Mouse (Mus musculus) kidney, postnatal 0 days (tissue): ENCODE data around the gene Tssk2. TPM values are rescaled to one million over a fixed set of nuclear protein-coding genes. Genes with fewer than 3 reads are reported as not detected.

Experiments
- ATAC-seq: fragments of 200-750 bp; cut with Nextera tagmentation; replicated peaks from 2 replicates; pipeline ENCODE4 v1.8.0; 2017; ENCODE audit warnings: low read depth, moderate number of reproducible peaks, moderate TSS enrichment, moderate library complexity; ENCODE audit not compliant: low FRiP score
- DNase-seq: peaks from one replicate; pipeline ENCODE4 v3.0.0-alpha.2; 2016; ENCODE audit warnings: low spot score
- H3K27ac ChIP-seq: fragments of 300-500 bp; sonication (generic); 2 replicates; pipeline ENCODE4 v1.5.1; 2014; ENCODE audit warnings: mild to moderate bottlenecking
- H3K27me3 ChIP-seq: fragments of 300-500 bp; sonication (generic); 2 replicates; pipeline ENCODE4 v1.6.1; 2014; ENCODE audit warnings: low read length, mixed read lengths; ENCODE audit not compliant: insufficient read depth
- H3K36me3 ChIP-seq: fragments of 300-500 bp; sonication (generic); 2 replicates; pipeline ENCODE4 v1.6.1; 2014; ENCODE audit warnings: low read length, mixed read lengths; ENCODE audit not compliant: insufficient read depth
- H3K4me1 ChIP-seq: fragments of 300-500 bp; sonication (generic); replicated peaks from 2 replicates; pipeline ENCODE4 v1.6.1; 2014; ENCODE audit warnings: antibody characterized with exemption, low read length, mixed read lengths; ENCODE audit not compliant: insufficient read depth
- H3K4me2 ChIP-seq: fragments of 300-500 bp; sonication (generic); 2 replicates; pipeline ENCODE4 v1.6.1; 2014; ENCODE audit warnings: mild to moderate bottlenecking, low read length, moderate library complexity, mixed read lengths
- H3K4me3 ChIP-seq: fragments of 300-500 bp; sonication (generic); replicated peaks from 2 replicates; pipeline ENCODE4 v1.5.1; 2014; ENCODE audit warnings: low read depth, low read length
- H3K9ac ChIP-seq: fragments of 300-500 bp; sonication (generic); 2 replicates; pipeline ENCODE4 v1.6.1; 2014; ENCODE audit warnings: low read depth, low read length
- H3K9me3 ChIP-seq: fragments of 300-500 bp; sonication (generic); replicated peaks from 2 replicates; pipeline ENCODE4 v1.6.1; 2016; ENCODE audit warnings: low read length, inconsistent platforms, mixed read lengths
- CTCF ChIP-seq: IDR thresholded peaks from 2 replicates; pipeline ENCODE4 v1.5.1; 2016; ENCODE audit warnings: antibody characterized with exemption, low read depth, mild to moderate bottlenecking, moderate library complexity
- WGBS: fragments of 180-500 bp; shearing (Covaris S2); extraction: QIAGEN DNeasy Blood & Tissue Kit; methylation state at CpG from one replicate; pipeline ENCODE4 v1.1.7; 2014; 5-methylcytosine and 5-hydroxymethylcytosine counted together
- polyA plus RNA-seq: library from polyadenylated mRNA; unstranded; fragments of >200 nt; fragmentation: Nextera tagmentation; extraction: Ambion mirVana; gene quantifications from 2 replicates; pipeline ENCODE4 v1.2.1, GENCODE M21; 2015

Tssk2 gene
- polyA plus RNA-seq, 1 experiment from 2014 or later, result not detected

DNA sequence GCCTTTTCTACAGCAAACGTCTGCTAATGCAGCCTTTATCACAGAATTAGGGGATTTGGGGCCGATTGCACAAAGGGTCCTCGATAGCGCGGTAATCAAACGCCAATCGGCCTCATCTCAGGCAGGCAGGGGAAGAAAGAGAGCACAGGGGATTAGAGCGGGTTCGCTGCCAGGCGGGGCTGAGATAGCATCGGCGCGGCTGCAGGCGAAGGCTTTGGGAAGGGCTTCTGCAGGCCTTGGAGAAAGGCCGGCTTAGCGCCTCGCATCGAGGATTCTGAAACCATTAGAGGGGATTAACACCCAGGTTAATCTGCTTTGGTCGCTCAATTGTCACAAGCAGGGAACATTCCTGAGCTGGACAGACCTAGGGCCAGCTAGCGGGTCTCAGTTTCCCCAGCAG lies 22.1 kb downstream of the Tssk2 start:
- Histone ChIP-seq H3K36me3 (0 out of 2 replicates have a peak, but pooled peaks cover 6% of the 10 kb centered on the region), H3K9me3 (no peaks in the 10 kb centered on the region), H3K4me3 (no peak overlapping the region), H3K9ac (peak overlapping the region; percentile 52; the same call in 1 of the 2 replicates), H3K27me3 (peaks cover 26% of the 10 kb centered on the region), H3K27ac (no peak overlapping the region), H3K4me1 (peaks cover 16% of the 10 kb centered on the region; the same call in 1 of the 2 replicates), H3K4me2 (peak overlapping the region; percentile 83; the same call in 1 of the 2 replicates)
- DNase-seq, result no peak
- ATAC-seq, result no peak
- no peak for TF ChIP-seq CTCF
- 13% methylated on average over 20 of the region's 20 CpGs for WGBS

DNA sequence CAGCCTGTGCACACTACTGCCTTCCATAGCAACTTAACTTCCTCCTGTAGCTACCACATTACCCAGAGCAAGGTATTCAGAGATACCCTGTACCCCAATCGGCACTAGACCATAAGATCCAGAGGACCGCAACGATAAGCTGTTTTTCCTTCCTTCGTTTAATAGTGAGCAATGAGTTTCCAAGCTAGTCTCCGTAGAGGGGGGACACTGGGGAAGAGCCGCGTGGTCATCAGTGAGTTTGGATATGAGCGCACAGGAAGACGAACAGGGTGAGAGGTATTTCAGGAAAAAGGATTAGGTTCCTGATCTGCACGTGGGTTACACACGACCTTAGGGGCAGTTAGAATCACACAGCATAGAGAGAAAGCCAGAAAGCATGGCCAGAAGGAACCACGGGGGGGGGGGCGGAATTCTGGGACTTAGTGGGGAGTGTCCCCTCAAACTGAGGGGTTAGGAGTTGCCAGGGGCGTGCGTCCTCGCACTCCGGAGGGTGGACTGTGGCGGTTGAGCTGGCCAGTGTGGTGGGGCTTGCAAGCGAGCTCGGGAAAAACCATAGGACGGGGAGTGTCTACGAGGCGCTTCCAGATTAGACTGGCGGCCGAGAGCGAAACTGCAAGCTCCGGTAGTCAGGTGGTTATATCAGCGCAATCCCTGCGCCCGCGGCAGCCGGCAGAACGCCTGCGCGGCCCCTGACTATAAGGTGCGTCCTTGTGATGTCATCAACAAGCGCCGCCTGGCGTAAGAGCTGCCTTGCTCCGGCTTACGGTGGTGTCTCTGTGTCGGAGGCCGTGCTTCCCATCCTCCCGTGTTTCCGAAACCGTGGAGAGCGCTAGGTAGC lies 23.1 kb downstream of the Tssk2 start:
- 2% methylated on average over 47 of the region's 47 CpGs for WGBS
- H3K9ac ChIP-seq, result peak overlapping the region; percentile 73
- peak overlapping the region; percentile 61 for H3K4me3 ChIP-seq
- ATAC-seq, result peak; percentile 98
- H3K9me3 ChIP-seq, result no peaks in the 10 kb centered on the region
- 0 out of 2 replicates have a peak, but pooled peaks cover 6% of the 10 kb centered on the region for H3K36me3 ChIP-seq
- peaks cover 17% of the 10 kb centered on the region for H3K27me3 ChIP-seq
- H3K27ac ChIP-seq, result peak overlapping the region; percentile 81
- peak; percentile 64 for TF ChIP-seq CTCF
- H3K4me1 ChIP-seq, result peaks cover 16% of the 10 kb centered on the region; the same call in 1 of the 2 replicates
- peak; percentile 99 for DNase-seq
- H3K4me2 ChIP-seq, result peak overlapping the region; percentile 83

DNA sequence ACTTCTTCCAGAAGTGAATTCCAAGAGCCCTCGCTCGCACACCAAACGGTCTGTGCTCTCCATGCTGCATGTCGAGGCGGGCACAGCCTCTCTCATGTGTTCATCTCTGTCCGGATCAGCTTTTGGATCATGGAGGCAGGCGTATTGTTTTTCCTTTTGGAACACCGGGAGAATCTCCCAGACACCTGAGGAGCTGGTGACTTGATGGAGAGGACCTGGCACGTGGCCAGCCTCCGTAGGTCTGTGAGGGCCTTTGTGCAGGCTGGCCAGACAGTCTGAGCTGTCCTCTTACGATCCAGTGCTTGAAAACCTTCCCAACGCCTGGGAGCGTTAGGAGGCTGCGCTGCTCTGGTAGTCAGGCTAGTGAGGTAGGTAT lies 23.7 kb downstream of the Tssk2 start:
- ATAC-seq, result no peak
- peaks cover 12% of the 10 kb centered on the region for H3K27me3 ChIP-seq
- WGBS, result under 1% methylated on average over 14 of the region's 14 CpGs

DNA sequence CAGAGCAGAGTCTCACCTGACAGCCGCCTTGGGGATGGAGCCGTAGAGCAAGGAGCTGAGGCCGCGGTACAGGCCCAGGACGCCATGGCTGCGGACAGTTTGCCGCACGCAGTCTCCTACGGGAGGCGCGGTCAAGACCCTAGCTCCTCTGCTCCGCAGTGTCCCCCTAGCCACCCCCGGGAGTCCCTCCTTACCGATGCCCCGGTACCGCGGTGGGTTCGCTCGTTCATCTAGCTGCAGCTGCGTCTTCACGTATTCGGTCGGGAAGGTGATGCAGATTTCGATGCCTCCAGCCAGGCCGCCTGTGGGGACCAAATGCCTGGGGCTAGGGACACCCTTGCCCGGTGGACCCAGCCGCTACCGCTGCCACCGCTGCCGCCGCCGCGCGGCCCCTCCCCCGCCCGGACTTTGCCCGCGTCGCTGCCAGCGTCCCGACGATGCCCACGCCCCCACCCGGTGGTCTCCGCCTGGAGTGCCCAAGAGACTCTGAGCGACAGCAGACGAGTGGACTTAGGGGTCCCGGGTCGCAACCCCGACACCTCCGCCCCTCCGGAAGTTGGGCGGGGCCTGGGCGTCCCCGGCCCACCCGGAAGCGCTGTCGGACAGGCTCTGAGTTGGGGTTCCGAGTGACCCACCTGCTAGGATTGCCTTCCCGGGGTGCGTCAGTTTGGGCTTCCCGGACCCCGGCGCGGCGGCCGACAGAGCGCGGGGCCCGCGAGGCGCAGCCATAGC lies 29.1 kb downstream of the Tssk2 start:
- ATAC-seq (peak; percentile 31), DNase-seq (peak; percentile 28)
- Histone ChIP-seq H3K36me3 (0 out of 2 replicates have a peak, but pooled peaks cover 6% of the 10 kb centered on the region), H3K4me1 (peaks cover 2% of the 10 kb centered on the region; the same call in 1 of the 2 replicates), H3K4me3 (peak overlapping the region; percentile 78), H3K27ac (peak overlapping the region; percentile 94), H3K9ac (peak overlapping the region; percentile 85), H3K9me3 (no peaks in the 10 kb centered on the region), H3K4me2 (peak overlapping the region; percentile 98), H3K27me3 (no peaks in the 10 kb centered on the region)
- TF ChIP-seq CTCF, result no peak
- under 1% methylated on average over 72 of the region's 72 CpGs for WGBS

More for the DNA sequence above, 23.7 kb downstream of the Tssk2 start:
- peak overlapping the region; percentile 61 for H3K4me3 ChIP-seq
- H3K4me2 ChIP-seq, result peak overlapping the region; percentile 69
- H3K36me3 ChIP-seq, result 0 out of 2 replicates have a peak, but pooled peaks cover 6% of the 10 kb centered on the region
- no peak for TF ChIP-seq CTCF
- no peak for DNase-seq
- peak overlapping the region; percentile 73 for H3K9ac ChIP-seq
- H3K4me1 ChIP-seq, result peaks cover 16% of the 10 kb centered on the region; the same call in 1 of the 2 replicates
- H3K9me3 ChIP-seq, result no peaks in the 10 kb centered on the region
- H3K27ac ChIP-seq, result peak overlapping the region; percentile 81

DNA sequence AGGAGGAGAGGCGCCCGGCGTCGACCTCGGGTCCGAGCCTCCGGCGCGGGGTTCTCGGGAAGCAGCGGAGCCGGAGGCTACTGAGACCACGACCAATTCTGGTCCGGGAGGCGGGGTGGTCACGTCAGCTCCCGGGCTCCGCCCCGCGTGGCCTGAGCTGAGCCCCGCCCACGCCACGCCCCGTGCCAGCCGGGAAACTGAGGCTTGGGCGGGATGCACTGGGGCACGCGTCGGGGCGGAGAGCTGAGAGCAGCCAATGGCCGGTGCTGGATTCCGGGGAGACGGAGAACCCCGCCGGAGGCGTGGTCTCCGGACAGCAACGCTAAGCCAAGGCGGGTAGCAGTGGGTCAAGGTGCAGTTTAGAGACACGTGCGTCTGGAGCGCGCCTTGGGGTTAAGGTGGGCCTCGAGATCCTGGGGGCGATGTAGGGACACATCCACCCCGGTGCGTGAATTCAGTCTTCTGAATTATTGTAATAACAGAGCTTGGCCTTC lies 29.7 kb downstream of the Tssk2 start, which contains the start of gene Slc25a1:
TSS of gene Slc25a1 (minus strand) at position 133 of the 494 bp plus-strand sequence.
- Histone ChIP-seq H3K4me1 (no peaks in the 10 kb centered on the region), H3K9ac (peak within 1 kb of the TSS; percentile 85), H3K9me3 (no peaks in the 10 kb centered on the region), H3K36me3 (0 out of 2 replicates have a peak, but pooled peaks cover 6% of the 10 kb centered on the region), H3K27me3 (no peaks in the 10 kb centered on the region), H3K27ac (peak within 1 kb of the TSS; percentile 94), H3K4me2 (peak within 1 kb of the TSS; percentile 98), H3K4me3 (peak within 1 kb of the TSS; percentile 78)
- DNase-seq (peak; percentile 65), ATAC-seq (peak; percentile 69)
- no peak for TF ChIP-seq CTCF
- under 1% methylated on average over 47 of the region's 47 CpGs for WGBS
